Mouse (Mus musculus): Measurements from ENCODE around the gene Zfyve27. TPM values are rescaled to one million over a fixed set of nuclear protein-coding genes. Genes with fewer than 3 reads are reported as not detected.

Zfyve27 gene
- polyA plus RNA-seq, 1 experiment from 2014 or later, result 11.6 TPM

DNA sequence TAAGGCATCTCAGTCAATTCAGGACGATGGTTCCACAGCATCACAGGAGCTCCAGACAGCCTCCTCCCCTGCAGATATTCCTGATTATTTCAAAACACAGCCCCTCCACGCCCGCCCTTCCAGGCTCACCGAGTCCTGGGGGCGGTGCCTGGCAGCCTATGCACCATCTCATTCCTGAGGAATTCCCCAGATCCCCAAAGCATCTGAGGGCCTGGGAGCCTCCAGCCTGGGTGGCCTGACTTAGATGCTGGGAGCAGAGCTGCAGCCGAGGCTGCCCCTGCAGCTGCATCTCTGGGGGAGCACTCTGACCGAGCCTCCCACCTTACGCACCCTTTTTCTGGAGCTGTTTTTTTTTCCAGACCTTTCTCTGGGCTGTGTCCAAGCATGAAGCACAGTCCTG, 77.1 kb downstream of the Zfyve27 start:
- no peak overlapping the region for H3K4me2 ChIP-seq
- WGBS (ENCODE audit: insufficient replicate concordance), result 38% methylated on average over 8 of the region's 8 CpGs
- H3K4me3 ChIP-seq (ENCODE audit: low read depth, low read length), result no peak overlapping the region
- peaks cover 15% of the 10 kb centered on the region for H3K4me1 ChIP-seq (ENCODE audit: control insufficient read depth, insufficient read depth, low read length)
- H3K9ac ChIP-seq (ENCODE audit: low read depth, low read length), result no peak overlapping the region
- no peak for ATAC-seq (replicated peaks; ENCODE audit: insufficient number of reproducible peaks, low FRiP score, low TSS enrichment)
- no peaks in the 10 kb centered on the region for H3K36me3 ChIP-seq (ENCODE audit: control insufficient read depth, insufficient read depth, low read length)
- H3K27ac ChIP-seq (ENCODE audit: low read depth, low read length), result no peak overlapping the region
- no peaks in the 10 kb centered on the region for H3K27me3 ChIP-seq (ENCODE audit: control insufficient read depth, insufficient read depth, low read length)
- no peaks in the 10 kb centered on the region for H3K9me3 ChIP-seq (replicated peaks; ENCODE audit: control insufficient read depth, low read length)

GRCm38 (mm10) chr19:42243401-42243800, 79.7 kb downstream of the Zfyve27 start:
- no peak overlapping the region for H3K4me2 ChIP-seq
- 66% methylated on average over 3 of the region's 3 CpGs for WGBS (ENCODE audit: insufficient replicate concordance)
- no peaks in the 10 kb centered on the region for H3K9me3 ChIP-seq (replicated peaks; ENCODE audit: control insufficient read depth, low read length)
- no peak overlapping the region for H3K9ac ChIP-seq (ENCODE audit: low read depth, low read length)
- H3K36me3 ChIP-seq (ENCODE audit: control insufficient read depth, insufficient read depth, low read length), result no peaks in the 10 kb centered on the region
- no peak for ATAC-seq (replicated peaks; ENCODE audit: insufficient number of reproducible peaks, low FRiP score, low TSS enrichment)
- peaks cover 7% of the 10 kb centered on the region for H3K4me1 ChIP-seq (ENCODE audit: control insufficient read depth, insufficient read depth, low read length)
- no peak overlapping the region for H3K4me3 ChIP-seq (ENCODE audit: low read depth, low read length)
- no peaks in the 10 kb centered on the region for H3K27me3 ChIP-seq (ENCODE audit: control insufficient read depth, insufficient read depth, low read length)
- no peak overlapping the region for H3K27ac ChIP-seq (ENCODE audit: low read depth, low read length)

Other genes starting within 250 kb of the Zfyve27 start
- gene Exosc1, start 230.5 kb upstream of the Zfyve27 start, polyA plus RNA-seq (2014; fragmentation: Nextera tagmentation; extraction: Ambion mirVana), result 50.6 and 54.8 TPM in 2 replicates
- gene Zdhhc16, start 230.5 kb upstream of the Zfyve27 start, polyA plus RNA-seq (2014; fragmentation: Nextera tagmentation; extraction: Ambion mirVana), result 49.5 and 49.6 TPM in 2 replicates
- 24.8 and 26.9 TPM in 2 replicates for gene Mms19, start 182.8 kb upstream of the Zfyve27 start, polyA plus RNA-seq (2014; fragmentation: Nextera tagmentation; extraction: Ambion mirVana)
- gene Ubtd1, start 182.2 kb upstream of the Zfyve27 start, polyA plus RNA-seq (2014; fragmentation: Nextera tagmentation; extraction: Ambion mirVana), result 9.7 and 10.2 TPM in 2 replicates
- not detected in 2 replicates for gene Ankrd2, start 128.0 kb upstream of the Zfyve27 start, polyA plus RNA-seq (2014; fragmentation: Nextera tagmentation; extraction: Ambion mirVana)
- 0.72 and 1.6 TPM in 2 replicates for gene Hoga1, start 118.3 kb upstream of the Zfyve27 start, polyA plus RNA-seq (2014; fragmentation: Nextera tagmentation; extraction: Ambion mirVana)
- gene 4933411K16Rik, start 111.7 kb upstream of the Zfyve27 start, polyA plus RNA-seq (2014; fragmentation: Nextera tagmentation; extraction: Ambion mirVana), result not detected in 2 replicates
- 17.7 and 18.7 TPM in 2 replicates for gene Morn4, start 77.6 kb upstream of the Zfyve27 start, polyA plus RNA-seq (2014; fragmentation: Nextera tagmentation; extraction: Ambion mirVana)
- gene Pi4k2a, start 73.5 kb upstream of the Zfyve27 start, polyA plus RNA-seq (2014; fragmentation: Nextera tagmentation; extraction: Ambion mirVana), result 14.6 and 16.3 TPM in 2 replicates
- 29.5 and 31.1 TPM in 2 replicates for gene Avpi1, start 34.9 kb upstream of the Zfyve27 start, polyA plus RNA-seq (2014; fragmentation: Nextera tagmentation; extraction: Ambion mirVana)
- gene Marveld1, start 16.6 kb upstream of the Zfyve27 start, polyA plus RNA-seq (2014; fragmentation: Nextera tagmentation; extraction: Ambion mirVana), result 13.9 and 14.4 TPM in 2 replicates
- gene Sfrp5, start 38.3 kb downstream of the Zfyve27 start, polyA plus RNA-seq (2014; fragmentation: Nextera tagmentation; extraction: Ambion mirVana), result 5.7 and 6.1 TPM in 2 replicates
- gene Golga7b, start 83.6 kb downstream of the Zfyve27 start, polyA plus RNA-seq (2014; fragmentation: Nextera tagmentation; extraction: Ambion mirVana), result 0.10 and 0.20 TPM in 2 replicates

Data from heart, embryonic 11.5 days (tissue).